Mouse (Mus musculus) thymus, postnatal 25 days (tissue): ENCODE measurements around the gene Arsk.

Experiments used
- DNase-seq: peaks from one replicate; pipeline ENCODE4 v3.0.0; 2022

Arsk gene

DNA sequence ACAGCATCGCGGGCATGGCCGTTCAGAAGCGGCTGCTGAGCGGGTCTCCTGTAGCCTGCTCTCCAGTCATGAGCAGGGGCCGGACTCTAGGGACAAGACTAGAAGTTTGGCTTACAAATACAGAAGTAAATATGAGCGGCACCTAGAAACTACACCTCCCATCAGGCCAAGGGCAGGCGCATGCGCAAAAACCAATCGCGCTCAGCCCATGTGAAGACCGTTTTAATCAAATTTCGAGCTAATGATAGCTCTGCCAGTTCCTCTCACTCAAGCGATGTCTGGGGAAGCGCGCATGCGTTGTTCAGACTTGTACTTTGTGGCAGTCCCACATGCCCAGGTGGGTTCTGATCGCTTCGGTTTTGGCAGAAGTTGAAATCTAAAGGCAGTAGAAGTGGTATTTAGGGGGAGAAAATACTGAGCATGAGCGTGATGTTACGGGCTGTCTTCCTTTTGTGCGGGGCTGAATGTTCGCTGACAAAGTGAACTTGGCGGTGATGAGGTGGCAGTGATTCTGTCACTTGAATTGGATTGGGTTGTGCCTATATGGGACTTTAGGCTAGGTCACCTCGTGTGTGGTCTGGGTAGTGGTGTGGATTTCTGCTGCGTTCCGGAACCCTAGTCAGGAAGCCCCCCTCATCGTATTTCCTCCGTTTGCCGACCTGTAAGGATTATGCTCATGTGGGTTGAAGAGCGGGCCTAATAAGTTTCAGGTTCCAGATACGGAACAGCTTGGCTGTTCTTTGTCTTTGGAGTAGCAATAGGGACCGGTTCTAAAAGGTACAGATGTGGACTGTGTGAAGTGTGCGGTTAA, at the start of gene Arsk, which contains the start of gene Ttc37:
Gene Arsk, minus strand, starts transcription at position 168 of the 811 bp plus-strand sequence.
Gene Ttc37, plus strand, starts transcription at position 242 of the 811 bp plus-strand sequence.
- peak; percentile 92 for DNase-seq

DNA sequence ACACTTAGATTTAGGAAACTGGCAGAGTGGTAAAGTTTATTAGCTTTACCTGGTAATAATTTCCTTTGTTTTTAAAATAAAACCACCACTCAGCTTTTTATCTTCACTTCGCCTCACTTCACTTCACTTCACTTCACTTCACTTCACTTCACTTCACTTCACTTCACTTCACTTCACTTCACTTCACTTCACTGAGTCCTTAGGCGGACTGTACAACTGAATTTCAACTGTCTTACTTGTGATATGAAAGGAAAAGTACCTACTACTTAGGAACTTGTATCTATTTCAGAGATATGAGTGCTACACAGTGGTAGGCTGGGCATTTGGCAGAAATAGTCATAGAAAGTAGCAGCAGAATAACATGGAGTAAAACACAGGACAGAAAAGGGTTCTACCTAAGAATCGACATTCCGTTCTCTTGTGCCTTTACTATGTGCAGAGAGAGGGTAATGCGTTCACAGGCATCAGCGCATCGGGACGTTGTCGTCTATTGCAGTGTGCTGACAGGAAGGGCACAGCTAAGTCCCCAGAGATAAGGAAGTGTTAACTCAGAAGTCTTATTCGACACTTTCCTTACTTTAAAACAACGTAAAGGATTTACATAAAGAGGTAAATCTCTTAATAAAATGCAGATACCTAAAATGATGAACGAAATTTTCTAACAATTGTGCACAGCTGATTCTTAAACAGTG, 42.8 kb upstream of the Arsk start:
- no peak for DNase-seq

DNA sequence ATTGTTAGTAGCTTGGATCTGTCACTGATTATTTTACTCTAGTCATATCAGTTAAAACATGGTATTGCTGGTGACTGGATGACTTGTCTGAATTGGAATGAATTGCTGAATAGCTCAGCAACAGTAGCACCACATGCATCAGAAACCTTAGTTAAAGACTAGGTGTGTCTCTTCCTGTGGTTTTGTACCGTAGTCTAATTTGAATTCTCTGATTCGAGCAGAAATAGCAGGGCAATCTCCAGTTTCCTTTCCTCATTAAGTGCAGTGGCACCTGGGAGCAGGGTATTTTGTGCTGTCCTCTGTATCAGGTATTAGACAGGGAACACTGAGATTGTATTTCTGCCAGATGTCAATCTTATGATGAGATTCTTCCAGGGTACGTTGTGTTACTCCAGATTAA, 40.4 kb upstream of the Arsk start:
- DNase-seq, result no peak

DNA sequence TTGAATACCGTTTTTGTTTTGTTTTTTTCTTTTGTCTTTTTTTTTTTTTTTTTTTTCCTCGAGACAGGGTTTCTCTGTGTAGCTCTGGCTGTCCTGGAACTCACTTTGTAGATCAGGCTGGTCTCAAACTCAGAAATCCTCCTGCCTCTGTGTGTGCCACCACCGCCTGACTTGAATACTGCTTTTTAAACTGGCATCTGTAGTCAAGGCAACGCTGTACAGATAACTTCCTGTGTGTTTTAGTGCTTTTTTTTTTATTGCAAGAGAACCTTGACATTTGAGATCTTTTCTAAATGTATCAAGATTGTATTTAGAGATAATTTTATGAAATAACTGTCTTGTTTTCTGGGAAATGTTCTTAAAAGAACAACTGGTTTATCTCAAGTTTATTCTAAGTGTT, 34.0 kb upstream of the Arsk start:
- no peak for DNase-seq

DNA sequence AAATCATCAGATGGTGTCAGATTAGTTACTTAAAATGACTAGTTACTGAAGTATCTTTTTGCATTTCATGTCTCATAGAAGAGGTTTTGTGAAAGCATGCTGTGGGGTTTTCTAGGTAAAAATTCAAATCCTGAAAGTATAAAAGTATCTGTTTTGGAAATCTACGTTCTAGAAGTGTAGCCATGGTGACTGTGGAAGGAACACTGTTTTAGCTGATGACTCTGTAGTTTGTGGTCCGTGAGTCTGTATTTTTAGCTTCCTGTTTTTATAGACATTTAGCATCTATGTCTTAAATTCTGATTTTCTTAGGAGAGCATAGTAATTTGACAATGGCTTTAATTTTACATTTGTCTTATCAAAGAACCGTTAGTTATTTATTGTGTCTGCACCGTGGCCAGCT, 30.3 kb upstream of the Arsk start:
- no peak for DNase-seq

DNA sequence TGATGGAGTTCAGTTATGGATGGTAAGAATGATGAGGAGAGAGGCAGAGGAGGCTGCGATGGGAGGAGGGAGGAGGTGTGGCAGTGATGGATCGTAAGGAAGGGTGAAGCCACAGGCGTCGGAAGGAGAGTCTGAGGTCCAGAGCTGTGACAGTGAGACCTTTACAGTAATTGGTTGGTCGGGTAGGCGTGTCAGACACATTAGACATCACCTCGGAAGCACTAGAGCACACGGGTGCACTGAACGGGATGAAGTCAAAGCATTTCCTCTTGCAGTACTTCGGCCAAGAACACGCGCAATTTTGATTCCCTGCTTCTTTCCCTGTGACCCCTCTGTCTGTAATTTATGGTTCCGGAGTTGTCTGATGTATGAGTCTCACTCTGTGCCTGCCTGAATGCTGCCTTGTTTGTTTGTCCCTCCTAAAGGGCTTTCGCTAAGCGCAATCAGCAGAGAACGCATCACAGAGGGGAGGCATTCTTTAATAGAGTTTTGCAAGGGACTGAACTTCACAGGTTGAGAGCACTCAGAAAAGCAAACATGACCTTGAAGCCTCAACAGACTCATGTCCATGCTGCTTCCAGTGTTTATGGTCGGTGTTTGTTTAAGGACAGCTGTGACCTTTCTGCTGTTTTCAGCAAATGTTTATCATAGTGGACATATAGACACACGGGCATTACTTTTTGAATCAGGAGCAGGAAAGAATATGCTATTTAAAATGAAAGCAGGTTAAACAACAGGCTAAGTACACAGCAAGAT, 10.8 kb upstream of the Arsk start:
- DNase-seq, result no peak

DNA sequence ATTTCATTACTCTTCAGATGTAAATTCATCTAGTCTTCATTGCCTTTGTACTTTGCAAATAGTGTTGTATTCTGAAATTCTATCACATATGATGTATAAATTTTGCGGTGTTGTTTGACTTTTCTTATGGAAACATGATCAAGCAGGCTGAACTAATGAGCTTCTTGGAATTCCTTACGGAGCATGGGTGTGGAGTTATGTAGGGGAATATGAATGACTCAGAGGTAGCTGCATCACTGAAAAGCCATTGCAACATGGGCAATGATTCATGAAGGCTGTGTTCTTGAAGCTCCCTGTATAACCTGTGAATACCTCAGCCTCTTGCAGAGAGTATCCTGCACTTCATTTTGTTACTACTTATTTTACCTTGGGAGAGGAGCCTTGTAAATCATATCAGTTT, 3.5 kb upstream of the Arsk start:
- DNase-seq, result no peak

DNA sequence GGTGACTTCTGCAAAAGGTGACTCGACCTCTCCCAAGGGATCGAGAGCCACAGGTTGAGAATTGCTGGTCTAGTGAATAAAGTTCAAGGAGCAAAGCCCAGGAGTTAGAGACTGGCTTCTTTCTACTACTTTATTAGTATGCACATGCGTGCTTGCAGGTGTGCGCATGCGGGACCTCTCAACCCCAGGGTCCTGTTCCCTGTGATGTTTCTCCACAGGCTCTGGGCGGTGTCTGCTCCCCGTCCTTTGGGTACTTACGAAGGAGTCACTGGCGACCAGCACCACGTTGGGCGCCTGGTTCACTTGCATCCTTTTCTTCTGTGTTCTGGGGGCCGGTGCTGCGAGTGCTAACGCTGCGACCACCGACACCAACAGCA, 356 bp downstream of the Arsk start:
- DNase-seq, result no peak

DNA sequence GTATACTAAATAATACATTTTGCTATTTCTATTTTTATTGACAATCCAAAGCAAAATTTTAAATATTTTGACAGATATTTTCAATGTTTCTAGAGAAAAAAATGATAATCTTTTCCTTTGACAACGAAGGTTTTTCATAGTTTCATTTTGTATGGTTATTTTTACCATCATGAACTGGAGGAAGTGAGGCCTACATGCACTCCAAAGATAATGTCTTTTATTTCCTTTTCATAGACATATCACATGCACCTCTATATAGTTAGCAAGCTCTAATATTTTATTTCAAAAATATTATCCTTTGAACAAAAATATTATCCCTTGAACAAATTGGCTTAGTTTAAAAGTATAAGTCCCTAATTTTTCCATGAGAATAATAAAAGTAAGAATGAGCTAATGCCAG, 24.1 kb downstream of the Arsk start:
- DNase-seq, result no peak

DNA sequence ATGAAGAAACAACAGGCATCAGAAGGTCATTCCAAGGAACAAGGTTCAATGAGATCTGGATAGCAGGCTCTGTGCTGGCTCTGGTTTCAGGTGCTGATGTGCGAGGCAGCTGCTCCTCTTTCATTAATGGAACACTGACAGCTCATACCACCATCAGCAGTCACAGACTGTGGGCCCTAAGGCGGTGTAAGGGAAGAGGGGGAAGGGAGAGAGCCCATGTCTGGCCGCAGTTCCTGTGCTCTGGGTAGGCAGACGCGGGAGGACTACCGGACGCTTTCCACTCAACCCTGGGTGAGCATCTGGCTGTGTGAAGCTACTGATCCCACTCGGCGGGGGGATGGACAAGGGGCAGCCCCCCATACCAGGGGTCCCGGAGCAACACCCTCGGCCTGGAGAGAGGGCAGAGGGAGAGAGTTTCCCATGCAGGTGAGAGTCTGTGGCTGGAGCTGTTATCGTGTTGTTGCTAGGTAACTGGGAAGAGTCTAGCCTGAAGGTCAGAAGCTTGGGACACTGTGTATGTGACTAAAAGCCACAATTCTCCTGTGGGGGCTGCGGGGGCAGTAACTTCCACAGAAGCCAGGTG, 34.0 kb downstream of the Arsk start:
- no peak for DNase-seq

DNA sequence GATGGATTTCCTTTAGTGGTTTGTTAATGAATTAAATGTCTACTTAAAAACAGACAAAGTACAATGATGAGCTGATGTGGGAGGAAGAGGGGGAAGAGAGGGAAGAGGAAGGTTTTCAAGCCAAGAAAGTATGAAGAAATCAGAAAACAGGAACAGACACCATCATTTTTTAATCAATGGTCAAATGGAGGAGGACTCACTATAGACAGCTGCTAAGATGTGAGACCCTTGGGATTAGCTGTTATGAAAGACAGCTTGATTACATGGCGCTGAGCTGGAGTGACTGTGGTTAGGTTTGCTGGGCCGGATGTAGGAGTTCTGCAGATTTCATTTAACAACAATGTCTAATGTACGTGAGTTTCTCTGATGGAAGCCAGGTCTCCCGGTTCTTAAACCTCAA, 34.9 kb downstream of the Arsk start:
- DNase-seq, result no peak

DNA sequence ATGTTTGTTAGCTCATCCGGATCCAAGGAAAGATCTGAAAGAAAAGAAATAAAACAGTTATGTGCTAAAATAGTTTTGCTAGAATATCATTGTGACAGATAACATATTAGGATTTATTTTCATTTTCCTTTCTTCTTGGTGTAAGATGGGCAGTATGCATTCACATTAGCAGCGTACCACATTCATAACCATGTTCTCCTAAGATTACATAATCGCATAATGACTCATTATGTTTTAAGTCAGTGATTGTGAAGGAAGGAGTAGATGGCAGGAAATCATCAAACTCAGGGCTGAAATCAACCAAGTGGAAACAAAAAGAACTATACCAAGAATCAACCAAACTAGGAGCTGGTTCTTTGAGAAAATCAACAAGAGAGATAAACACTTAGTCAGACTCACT, 35.9 kb downstream of the Arsk start:
- no peak for DNase-seq

DNA sequence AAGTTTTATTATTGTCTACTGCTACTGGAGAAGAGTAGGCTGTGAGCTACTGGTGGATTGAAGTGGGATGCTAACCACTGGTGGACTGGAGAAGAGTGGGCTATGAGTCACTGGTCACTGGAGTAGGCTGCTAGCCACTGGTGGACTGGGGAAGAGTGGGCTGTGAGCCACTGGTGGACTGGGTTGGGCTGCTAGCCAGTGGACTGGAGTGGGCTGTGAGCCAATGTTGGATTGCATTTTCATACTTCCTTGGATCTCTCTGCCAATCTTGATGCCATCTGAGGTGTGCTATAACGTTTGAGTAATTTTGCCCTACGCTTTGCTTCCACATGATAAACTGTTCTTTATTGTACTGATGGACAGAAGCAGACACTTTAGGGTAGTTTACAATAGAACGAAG, 36.3 kb downstream of the Arsk start:
- no peak for DNase-seq

DNA sequence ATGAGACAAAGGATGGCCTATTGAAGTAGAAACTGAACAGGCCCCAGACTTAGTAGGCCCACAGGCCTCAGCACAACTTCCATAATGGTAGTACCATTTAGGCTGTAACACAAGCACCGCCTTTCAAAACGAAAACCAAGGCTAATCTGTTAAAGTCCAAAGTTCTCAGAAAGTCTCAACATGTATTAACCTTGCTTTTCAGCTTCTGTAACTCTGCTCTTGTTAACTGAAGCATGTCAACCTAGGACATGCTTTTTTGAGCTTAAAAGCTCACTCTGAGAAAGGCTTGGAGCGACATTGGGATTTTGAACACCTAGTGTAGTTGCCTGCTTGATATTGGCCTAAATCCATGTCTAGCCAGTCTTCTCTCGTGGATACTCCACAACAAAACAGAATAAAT, 38.9 kb downstream of the Arsk start:
- no peak for DNase-seq

DNA sequence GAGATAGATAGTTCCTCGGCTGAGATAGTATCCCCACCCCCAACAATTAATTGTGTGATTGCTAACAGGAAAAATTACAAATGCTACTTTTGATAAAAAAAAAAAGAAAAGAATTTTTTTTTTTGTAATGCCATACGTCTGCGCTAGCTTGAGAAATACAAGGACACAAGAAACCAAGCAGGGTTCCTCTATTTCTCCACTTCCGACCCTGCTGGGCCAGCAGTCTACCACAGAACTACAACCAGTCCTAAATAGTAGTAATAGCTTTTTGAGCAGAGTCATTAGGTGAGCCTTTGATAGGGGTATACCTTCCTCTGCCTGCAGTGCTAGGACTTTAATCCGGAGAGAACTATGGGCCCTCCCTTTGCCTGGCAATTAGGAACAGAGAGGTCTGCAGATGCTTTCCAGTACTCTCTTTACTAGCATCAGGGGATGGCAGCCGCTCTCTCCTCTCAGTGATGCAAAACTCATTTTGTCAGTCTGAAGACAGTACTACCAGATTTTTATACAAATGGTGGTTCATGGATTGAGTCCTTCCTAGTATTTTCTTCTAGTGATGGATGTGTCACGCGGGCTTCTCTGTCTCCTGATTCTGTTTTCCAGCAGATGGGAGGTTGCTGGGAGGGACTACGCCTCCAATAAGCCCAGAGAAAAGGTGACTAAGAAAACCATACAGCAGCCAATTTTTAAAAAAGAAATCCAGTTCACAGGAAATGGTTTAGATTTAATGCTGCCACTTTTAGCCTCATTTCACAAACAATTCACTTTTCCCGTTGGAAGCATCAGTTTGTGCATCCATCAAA, 41.0 kb downstream of the Arsk start:
- DNase-seq, result no peak

DNA sequence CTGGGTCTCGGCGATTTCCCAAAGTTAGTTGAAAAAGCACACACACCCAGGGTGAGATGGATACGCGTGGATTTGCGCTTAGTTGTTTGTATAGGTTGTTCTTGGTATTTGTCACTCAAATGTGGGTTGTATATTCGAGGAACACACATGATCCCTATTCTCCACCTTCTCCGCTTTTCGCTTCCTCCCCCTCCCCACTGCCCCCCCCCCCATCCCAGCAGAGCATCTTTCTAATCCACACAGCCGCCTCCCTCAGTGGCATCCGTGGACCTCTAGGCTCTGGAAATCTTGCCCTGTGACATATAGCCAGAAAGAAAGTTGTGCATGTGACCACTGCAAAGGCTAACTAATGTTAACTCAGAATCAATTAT, 41.6 kb downstream of the Arsk start, which contains the start of gene Gpr150:
Gene Gpr150, minus strand, starts transcription at position 101 of the 371 bp plus-strand sequence.
- no peak for DNase-seq

DNA sequence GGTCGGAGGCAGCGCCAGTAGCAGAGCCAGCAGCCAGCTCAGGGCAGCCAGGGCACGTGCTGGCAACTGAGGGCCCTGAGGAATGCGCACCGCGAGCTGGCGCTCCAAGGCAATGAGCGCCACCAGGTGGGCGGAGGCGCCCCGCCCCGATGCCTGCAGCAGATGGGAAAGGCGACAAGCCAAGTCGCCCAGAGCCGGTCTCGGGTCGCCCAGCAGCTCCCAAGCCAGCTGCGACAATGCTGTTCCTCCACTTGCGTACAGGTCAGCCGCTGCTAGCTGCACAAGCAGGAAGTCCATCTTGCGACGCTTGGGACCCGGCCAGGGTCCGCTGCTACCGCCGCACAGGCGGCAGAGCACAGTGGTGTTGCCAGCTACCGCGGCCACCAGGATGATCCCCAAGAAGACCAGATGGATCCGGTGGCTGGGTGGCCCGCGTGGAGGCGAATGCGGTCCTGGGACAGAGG, 42.2 kb downstream of the Arsk start:
- peak; percentile 67 for DNase-seq

DNA sequence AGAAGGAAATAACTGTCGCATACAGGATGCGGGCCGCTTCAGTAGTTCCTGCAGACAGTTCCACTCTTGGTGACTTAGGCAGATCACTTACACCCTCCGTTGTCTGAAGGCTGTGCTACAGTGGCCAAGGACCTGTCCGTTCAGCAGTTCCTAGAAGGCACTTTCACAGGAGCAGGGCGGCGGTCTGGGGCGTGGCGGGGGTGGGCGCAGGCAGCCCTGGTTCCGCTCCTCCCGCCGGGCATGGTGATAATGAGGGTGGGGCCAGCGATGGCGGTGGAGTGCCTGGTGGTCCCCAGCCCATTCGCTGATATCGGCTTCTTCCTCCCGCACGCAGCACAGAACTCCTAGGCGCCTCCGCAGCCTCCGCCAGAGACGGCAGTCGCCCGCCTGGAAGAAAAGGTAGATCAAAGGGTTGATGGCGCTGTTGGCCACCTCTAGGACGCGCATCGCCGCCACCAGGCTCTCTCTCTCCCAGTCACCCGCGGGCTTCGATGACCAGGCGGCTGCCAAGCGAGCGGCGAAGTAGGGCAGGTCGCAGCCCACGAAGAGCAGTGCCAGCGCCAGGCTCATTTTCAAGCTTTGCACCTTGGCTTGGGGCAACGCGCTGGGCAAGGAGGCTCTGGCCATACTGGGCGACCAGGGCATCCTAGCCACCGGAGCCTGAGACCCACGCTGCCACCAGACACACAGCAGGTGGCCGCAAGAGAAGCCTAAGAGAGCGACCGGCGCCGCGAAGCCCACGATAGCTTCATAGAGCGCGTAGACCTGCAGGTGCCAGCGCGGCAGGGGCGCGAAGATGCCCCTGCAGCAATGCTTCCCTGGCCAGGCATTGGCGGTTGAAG, 42.8 kb downstream of the Arsk start:
- no peak for DNase-seq

DNA sequence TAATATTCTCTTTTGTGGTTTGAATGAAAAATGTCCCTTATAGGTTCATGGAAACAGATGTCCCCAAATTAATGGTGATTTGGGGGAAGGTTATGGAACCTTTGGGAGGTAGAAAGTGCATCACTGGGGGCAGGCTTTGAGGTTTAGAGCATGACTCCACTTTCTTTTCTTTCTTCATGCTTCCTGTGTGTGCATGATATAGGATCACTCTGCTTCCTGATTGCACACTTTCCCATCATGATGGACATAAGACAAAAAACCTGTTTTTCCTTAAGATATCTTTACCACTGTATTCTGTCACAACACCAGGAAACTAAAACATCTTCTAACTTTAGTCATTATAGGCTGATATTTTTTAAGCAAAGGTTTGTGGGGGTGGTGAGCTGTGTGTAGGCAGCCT, 53.5 kb downstream of the Arsk start:
- DNase-seq, result no peak

DNA sequence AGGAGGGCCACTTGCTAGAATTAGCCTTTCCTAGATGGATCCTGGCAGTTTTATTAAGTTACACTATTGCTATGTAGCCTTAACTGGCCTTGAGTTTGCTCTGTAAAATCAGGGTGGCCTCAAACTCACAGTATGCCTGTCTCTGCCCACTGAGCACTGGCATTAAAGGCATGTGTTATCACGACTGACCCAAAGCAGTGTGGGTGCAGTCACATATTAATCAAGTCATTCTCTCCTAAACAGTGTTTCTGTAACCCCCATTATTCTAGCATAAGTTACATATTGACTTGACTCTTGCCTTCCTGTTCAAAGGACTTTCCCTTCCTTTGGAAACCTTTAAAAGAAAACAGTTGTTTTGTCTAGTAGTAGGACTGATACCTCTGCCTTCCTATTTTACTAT, 56.0 kb downstream of the Arsk start:
- DNase-seq, result no peak

DNA sequence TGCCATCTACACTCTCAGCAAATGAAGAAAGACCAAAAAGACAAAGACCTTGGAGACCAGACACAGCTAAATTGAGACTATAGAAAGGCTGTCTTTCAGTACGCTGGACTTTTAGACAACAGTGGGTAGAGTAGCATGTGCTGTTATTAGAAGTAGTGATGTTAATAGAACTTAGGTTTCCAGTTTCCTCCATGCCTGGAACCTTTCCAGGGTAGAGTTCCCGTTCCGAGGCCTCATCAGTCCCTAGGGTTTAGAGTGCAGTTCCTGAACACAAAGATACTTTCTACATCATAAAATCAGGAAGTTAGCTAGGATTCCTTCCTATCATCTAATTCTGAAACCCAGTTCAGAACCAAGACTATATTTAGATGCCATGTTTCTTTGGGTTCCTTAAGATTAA, 73.9 kb downstream of the Arsk start:
- DNase-seq, result no peak
